Mouse (Mus musculus) inflammation-experienced regulatory T-cells, adult 16 weeks (primary cell): ENCODE data around the gene Bnip3. TPM values are rescaled to one million over a fixed set of nuclear protein-coding genes. Genes with fewer than 3 reads are reported as not detected.

ENCODE experiments used
- polyA plus RNA-seq: library from polyadenylated mRNA; unstranded; fragments of 100-300 nt; shearing (Covaris generic); gene quantifications from one replicate; pipeline ENCODE4 v1.2.1, GENCODE M21; 2017

Gene Bnip3
- 20.3 TPM for polyA plus RNA-seq

DNA sequence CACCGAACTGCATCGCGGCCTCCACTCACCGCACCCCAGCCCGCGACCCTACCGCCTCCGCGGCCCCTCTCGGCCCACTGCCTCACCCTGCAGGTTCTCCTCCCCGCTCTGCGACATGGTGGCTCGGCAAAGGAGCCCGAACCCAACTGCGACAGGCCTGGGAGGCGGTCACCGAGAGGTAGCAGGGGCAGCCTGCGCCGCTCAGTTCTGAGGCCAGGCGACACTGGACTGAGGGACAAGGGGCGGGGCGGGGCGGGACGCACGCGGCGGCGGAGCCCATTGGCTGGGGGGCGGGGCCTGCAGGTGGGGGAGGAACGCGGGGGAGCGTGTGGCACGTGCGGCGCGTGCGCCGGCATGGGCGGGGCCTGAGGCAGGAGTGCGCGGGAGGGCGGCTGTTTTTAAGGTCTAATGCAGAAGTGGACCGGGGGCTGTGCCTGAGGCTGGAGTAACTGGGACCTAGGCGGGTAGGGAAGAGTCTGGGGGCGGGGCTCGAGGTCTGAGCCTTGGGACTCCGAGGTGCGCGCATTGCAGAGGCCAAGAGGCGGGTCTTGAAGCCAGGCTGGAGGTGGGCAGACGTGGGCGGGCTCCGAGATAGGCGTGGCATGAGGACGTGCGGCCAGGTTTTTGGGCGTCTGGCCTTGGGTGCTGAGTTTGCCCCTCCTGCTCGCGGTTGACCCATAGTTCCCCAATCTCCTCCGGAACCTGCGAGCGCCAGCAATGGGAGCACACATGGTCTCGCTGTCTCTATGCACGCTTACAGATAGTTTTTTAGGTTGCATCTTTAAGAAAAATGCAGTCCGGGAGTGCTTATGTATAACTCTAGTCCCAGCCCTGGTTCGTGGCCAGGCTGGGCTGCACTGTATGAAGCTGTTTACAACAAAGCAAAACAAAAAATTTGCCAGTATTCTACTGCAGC is at the start of gene Bnip3:
Gene Bnip3 (minus strand): TSS at position 243 of the 916 bp plus-strand sequence.

GRCm38 (mm10) chr7:138940612-138941461 is 31.5 kb upstream of the Bnip3 start, which contains the start of gene Jakmip3:
Gene Jakmip3 (plus strand): TSS chr7:138940730.

GRCm38 (mm10) chr7:138845544-138846391 is 63.6 kb downstream of the Bnip3 start, which contains the start of the genes Ppp2r2d and Mapk1ip1:
Gene Ppp2r2d (plus strand): TSS chr7:138846079.
Gene Mapk1ip1 (minus strand): TSS chr7:138846273.

Other genes starting within 250 kb of the Bnip3 start
- gene Ppp2r2d, start 63.4 kb downstream of the Bnip3 start, polyA plus RNA-seq: 9.0 TPM
- 22.6 TPM for gene Mapk1ip1, start 63.2 kb downstream of the Bnip3 start, polyA plus RNA-seq
- not detected for gene Jakmip3, start 31.2 kb upstream of the Bnip3 start, polyA plus RNA-seq
- gene Dpysl4, start 176.5 kb upstream of the Bnip3 start, polyA plus RNA-seq: not detected